Mouse (Mus musculus) T-helper 1 cell (primary cell): ENCODE data around the gene Cox7a1.
"Not testable (repeated sequence)": the region's sequence is repeated elsewhere in the genome, so short reads cannot be mapped to it uniquely, and the experiment has no call there.

Source experiments
- in situ Hi-C: fragments of 300-600 bp; cut with MboI, MseI; formaldehyde crosslinking; loops from one replicate; pipeline ENCODE4 v1.15.1; 2025; ENCODE audit warnings: high pct_unique_total_duplicates

Gene Cox7a1

GRCm38 (mm10) chr7:30192088-30192487, 8.1 kb downstream of the Cox7a1 start:
- in situ Hi-C loops: no loop called here

- in situ Hi-C loops: no loop called here
These were observed 9.1 kb downstream of the Cox7a1 start for GRCm38 (mm10) chr7:30193013-30193412.

GRCm38 (mm10) chr7:30193581-30194100, 9.7 kb downstream of the Cox7a1 start:
- in situ Hi-C loops: no loop called here

- in situ Hi-C loops: no loop called here
These were observed 10.3 kb downstream of the Cox7a1 start for GRCm38 (mm10) chr7:30194101-30194831.

GRCm38 (mm10) chr7:30194884-30195283, 10.9 kb downstream of the Cox7a1 start:
- in situ Hi-C loops: no loop called here

GRCm38 (mm10) chr7:30195461-30195860, 11.5 kb downstream of the Cox7a1 start:
- in situ Hi-C loops: no loop called here

GRCm38 (mm10) chr7:30196171-30196570, 12.2 kb downstream of the Cox7a1 start:
- in situ Hi-C loops: no loop called here

- in situ Hi-C loops: no loop called here
These were observed 13.7 kb downstream of the Cox7a1 start for GRCm38 (mm10) chr7:30197592-30198129.

GRCm38 (mm10) chr7:30198481-30198971, 14.6 kb downstream of the Cox7a1 start, which contains the start of gene Capns1:
Gene Capns1 (minus strand): TSS chr7:30198811.
- in situ Hi-C loops: no loop called here

- in situ Hi-C loops: no loop called here
These were observed 15.7 kb downstream of the Cox7a1 start for GRCm38 (mm10) chr7:30199498-30200139.

GRCm38 (mm10) chr7:30200200-30200599, 16.3 kb downstream of the Cox7a1 start:
- in situ Hi-C loops: no loop called here

GRCm38 (mm10) chr7:30200661-30201060, 16.7 kb downstream of the Cox7a1 start:
- in situ Hi-C loops: not testable (repeated sequence)

GRCm38 (mm10) chr7:30202895-30203690, 19.1 kb downstream of the Cox7a1 start:
- in situ Hi-C loops: no loop called here

- in situ Hi-C loops: no loop called here
These were observed 20.4 kb downstream of the Cox7a1 start for GRCm38 (mm10) chr7:30204380-30204779.

- in situ Hi-C loops: no loop called here
These were observed 21.4 kb downstream of the Cox7a1 start for GRCm38 (mm10) chr7:30205383-30205782.

- in situ Hi-C loops: not testable (repeated sequence)
These were observed 22.4 kb downstream of the Cox7a1 start for GRCm38 (mm10) chr7:30206364-30206763.

- in situ Hi-C loops: no loop called here
These were observed 27.1 kb downstream of the Cox7a1 start for GRCm38 (mm10) chr7:30211025-30211424.

GRCm38 (mm10) chr7:30213881-30214280, 29.9 kb downstream of the Cox7a1 start:
- in situ Hi-C loops: no loop called here

- in situ Hi-C loops: loop anchor here (5.0 kb wide), 1 partner anchor 34 kb away; the partner anchor contains the start of gene Cox7a1
These were observed 31.9 kb downstream of the Cox7a1 start for GRCm38 (mm10) chr7:30215875-30216274.

- in situ Hi-C loops: loop anchor here (5.0 kb wide), 1 partner anchor 34 kb away; the partner anchor contains the start of gene Cox7a1
These were observed 32.8 kb downstream of the Cox7a1 start for GRCm38 (mm10) chr7:30216723-30217151.

- in situ Hi-C loops: loop anchor here (5.0 kb wide), 1 partner anchor 35 kb away; the partner anchor contains the start of gene Cox7a1
These were observed 33.3 kb downstream of the Cox7a1 start for GRCm38 (mm10) chr7:30217277-30217676.
